Mouse (Mus musculus): ENCODE results near the gene 4933402E13Rik. TPM values are rescaled to one million over a fixed set of nuclear protein-coding genes. Genes with fewer than 3 reads are reported as not detected.

Gene 4933402E13Rik
- not detected for polyA plus RNA-seq (2014; fragmentation: Illumina TruSeq; extraction: RNeasy Lipid Tissue Mini Kit (QIAGEN cat#74804))

GRCm38 (mm10) chrX:62283199-62283598 is at the start of gene 4933402E13Rik:
Gene 4933402E13Rik, plus strand, starts transcription at chrX:62283499.

Other genes with a start within 250 kb of the 4933402E13Rik start
- not detected for gene 4931400O07Rik, start 184.5 kb downstream of the 4933402E13Rik start, polyA plus RNA-seq (2014; fragmentation: Illumina TruSeq; extraction: RNeasy Lipid Tissue Mini Kit (QIAGEN cat#74804))

Data from ovary, adult 10 weeks (tissue).